Mouse (Mus musculus): ENCODE results near the gene Cd276. TPM values are rescaled to one million over a fixed set of nuclear protein-coding genes. Genes with fewer than 3 reads are reported as not detected.

The Cd276 gene
- 9.9 and 10.7 TPM in 2 replicates for polyA plus RNA-seq (2015; fragmentation: Nextera tagmentation; extraction: Ambion mirVana)

- H3K9ac ChIP-seq (replicated peaks; ENCODE audit: low read depth), result peak within 1 kb of the TSS; percentile 90
- H3K4me3 ChIP-seq (ENCODE audit: low read depth, low read length), result peak within 1 kb of the TSS; percentile 80
- under 1% methylated on average over 63 of the region's 68 CpGs for WGBS
- H3K4me1 ChIP-seq (ENCODE audit: insufficient read depth, low read depth, low read length), result peaks cover 9% of the 10 kb centered on the region; the same call in 1 of the 2 replicates
- H3K27me3 ChIP-seq (replicated peaks; ENCODE audit: insufficient read depth, low read length), result no peaks in the 10 kb centered on the region
- H3K27ac ChIP-seq (ENCODE audit: low read length), result peak within 1 kb of the TSS; percentile 91
- no peaks in the 10 kb centered on the region for H3K9me3 ChIP-seq (ENCODE audit: low read length)
- DNase-seq (ENCODE audit: low spot score) (peak; percentile 77), ATAC-seq (peak; percentile 58)
- no peak for TF ChIP-seq EP300 (IDR thresholded peaks at IDR 0.05)
- no peak for TF ChIP-seq CTCF (IDR thresholded peaks at IDR 0.05)
- H3K4me2 ChIP-seq (replicated peaks; ENCODE audit: low read depth, low read length), result peak within 1 kb of the TSS; percentile 99
- H3K36me3 ChIP-seq (ENCODE audit: insufficient read depth, low read length), result no peaks in the 10 kb centered on the region
These were observed at the start of gene Cd276 for GRCm38 (mm10) chr9:58554908-58555684. Gene Cd276, minus strand, starts transcription at chr9:58555437.

- Histone ChIP-seq H3K4me2 (replicated peaks; ENCODE audit: low read depth, low read length) (no peak overlapping the region), H3K9ac (replicated peaks; ENCODE audit: low read depth) (no peak overlapping the region), H3K27me3 (replicated peaks; ENCODE audit: insufficient read depth, low read length) (no peaks in the 10 kb centered on the region), H3K36me3 (ENCODE audit: insufficient read depth, low read length) (no peaks in the 10 kb centered on the region), H3K4me1 (ENCODE audit: insufficient read depth, low read depth, low read length) (no peaks in the 10 kb centered on the region), H3K4me3 (ENCODE audit: low read depth, low read length) (no peak overlapping the region), H3K9me3 (ENCODE audit: low read length) (no peaks in the 10 kb centered on the region), H3K27ac (ENCODE audit: low read length) (no peak overlapping the region)
- DNase-seq (ENCODE audit: low spot score), result no peak
- ATAC-seq, result no peak
- no peak for TF ChIP-seq CTCF (IDR thresholded peaks at IDR 0.05)
- no peak for TF ChIP-seq EP300 (IDR thresholded peaks at IDR 0.05)
- WGBS, result 96% methylated on average over 1 of the region's 1 CpGs
These were observed 40.1 kb upstream of the Cd276 start for GRCm38 (mm10) chr9:58595313-58595712.

GRCm38 (mm10) chr9:58588657-58589056, 33.4 kb upstream of the Cd276 start:
- H3K9me3 ChIP-seq (ENCODE audit: low read length), result no peaks in the 10 kb centered on the region
- WGBS, result 84% methylated on average over 4 of the region's 4 CpGs

GRCm38 (mm10) chr9:58584323-58584722, 29.1 kb upstream of the Cd276 start:
- 81% methylated on average over 1 of the region's 1 CpGs for WGBS
- H3K4me2 ChIP-seq (replicated peaks; ENCODE audit: low read depth, low read length), result no peak overlapping the region

More at GRCm38 (mm10) chr9:58588657-58589056, 33.4 kb upstream of the Cd276 start:
- Histone ChIP-seq H3K4me1 (ENCODE audit: insufficient read depth, low read depth, low read length) (no peaks in the 10 kb centered on the region), H3K9ac (replicated peaks; ENCODE audit: low read depth) (no peak overlapping the region), H3K4me3 (ENCODE audit: low read depth, low read length) (no peak overlapping the region), H3K36me3 (ENCODE audit: insufficient read depth, low read length) (no peaks in the 10 kb centered on the region), H3K4me2 (replicated peaks; ENCODE audit: low read depth, low read length) (no peak overlapping the region), H3K27me3 (replicated peaks; ENCODE audit: insufficient read depth, low read length) (no peaks in the 10 kb centered on the region), H3K27ac (ENCODE audit: low read length) (no peak overlapping the region)
- TF ChIP-seq EP300 (IDR thresholded peaks at IDR 0.05) (no peak), CTCF (IDR thresholded peaks at IDR 0.05) (no peak)
- DNase-seq (ENCODE audit: low spot score), result no peak
- no peak for ATAC-seq

GRCm38 (mm10) chr9:58583267-58583641, 28.0 kb upstream of the Cd276 start:
- DNase-seq (ENCODE audit: low spot score) (no peak), ATAC-seq (no peak)
- Histone ChIP-seq H3K4me1 (ENCODE audit: insufficient read depth, low read depth, low read length) (no peaks in the 10 kb centered on the region), H3K4me3 (ENCODE audit: low read depth, low read length) (peak overlapping the region; percentile 72), H3K9me3 (ENCODE audit: low read length) (no peaks in the 10 kb centered on the region), H3K27me3 (replicated peaks; ENCODE audit: insufficient read depth, low read length) (no peaks in the 10 kb centered on the region), H3K27ac (ENCODE audit: low read length) (peak overlapping the region; percentile 97), H3K36me3 (ENCODE audit: insufficient read depth, low read length) (no peaks in the 10 kb centered on the region), H3K9ac (replicated peaks; ENCODE audit: low read depth) (peak overlapping the region; percentile 94), H3K4me2 (replicated peaks; ENCODE audit: low read depth, low read length) (peak overlapping the region; percentile 58)
- 3% methylated on average over 8 of the region's 8 CpGs for WGBS
- no peak for TF ChIP-seq CTCF (IDR thresholded peaks at IDR 0.05)
- TF ChIP-seq EP300 (IDR thresholded peaks at IDR 0.05), result no peak

More at GRCm38 (mm10) chr9:58584323-58584722, 29.1 kb upstream of the Cd276 start:
- Histone ChIP-seq H3K4me1 (ENCODE audit: insufficient read depth, low read depth, low read length) (no peaks in the 10 kb centered on the region), H3K27ac (ENCODE audit: low read length) (no peak overlapping the region), H3K36me3 (ENCODE audit: insufficient read depth, low read length) (no peaks in the 10 kb centered on the region), H3K27me3 (replicated peaks; ENCODE audit: insufficient read depth, low read length) (no peaks in the 10 kb centered on the region), H3K9ac (replicated peaks; ENCODE audit: low read depth) (no peak overlapping the region), H3K4me3 (ENCODE audit: low read depth, low read length) (no peak overlapping the region), H3K9me3 (ENCODE audit: low read length) (no peaks in the 10 kb centered on the region)
- ATAC-seq (no peak), DNase-seq (ENCODE audit: low spot score) (no peak)
- TF ChIP-seq CTCF (IDR thresholded peaks at IDR 0.05) (no peak), EP300 (IDR thresholded peaks at IDR 0.05) (no peak)

GRCm38 (mm10) chr9:58582581-58583266, 27.5 kb upstream of the Cd276 start:
- no peaks in the 10 kb centered on the region for H3K36me3 ChIP-seq (ENCODE audit: insufficient read depth, low read length)
- H3K9me3 ChIP-seq (ENCODE audit: low read length), result no peaks in the 10 kb centered on the region
- H3K4me3 ChIP-seq (ENCODE audit: low read depth, low read length), result peak overlapping the region; percentile 72
- peak overlapping the region; percentile 97 for H3K27ac ChIP-seq (ENCODE audit: low read length)
- H3K4me2 ChIP-seq (replicated peaks; ENCODE audit: low read depth, low read length), result peak overlapping the region; percentile 58
- WGBS, result under 1% methylated on average over 41 of the region's 42 CpGs
- DNase-seq (ENCODE audit: low spot score), result peak; percentile 57
- peak; percentile 48 for ATAC-seq
- peak overlapping the region; percentile 94 for H3K9ac ChIP-seq (replicated peaks; ENCODE audit: low read depth)
- no peaks in the 10 kb centered on the region for H3K4me1 ChIP-seq (ENCODE audit: insufficient read depth, low read depth, low read length)
- H3K27me3 ChIP-seq (replicated peaks; ENCODE audit: insufficient read depth, low read length), result no peaks in the 10 kb centered on the region
- no peak for TF ChIP-seq EP300 (IDR thresholded peaks at IDR 0.05)
- no peak for TF ChIP-seq CTCF (IDR thresholded peaks at IDR 0.05)

Data from lung, postnatal 0 days (tissue).